Mouse (Mus musculus) heart, postnatal 0 days (tissue): ENCODE data around the gene Zfp28.

Source experiments
- CTCF ChIP-seq: IDR thresholded peaks from 2 replicates; pipeline ENCODE4 v1.5.1; 2016; ENCODE audit warnings: antibody characterized with exemption, control low read depth, low read depth
- EP300 ChIP-seq: IDR thresholded peaks from 2 replicates; pipeline ENCODE4 v1.6.1; 2016; ENCODE audit warnings: antibody characterized with exemption, low read depth

DNA sequence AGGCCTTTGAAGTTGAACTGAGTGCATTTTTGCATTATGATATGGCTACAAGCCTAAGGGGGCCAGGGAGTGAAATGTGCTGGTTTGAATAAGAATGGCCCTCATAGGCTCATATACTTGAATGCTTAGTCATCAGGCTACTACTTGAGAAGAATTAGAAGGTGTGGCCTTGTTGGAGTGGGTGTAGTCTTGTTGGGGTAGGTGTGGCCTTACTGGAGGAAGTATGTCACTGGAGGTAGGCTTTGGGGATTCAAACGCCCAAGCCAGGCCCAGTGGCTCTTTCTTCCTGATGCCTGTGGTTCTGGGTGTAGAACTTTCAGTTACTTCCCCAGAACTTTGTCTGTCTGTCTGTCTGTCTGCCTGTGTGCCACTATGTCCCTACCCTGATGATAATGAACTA lies 18.3 kb upstream of the Zfp28 start:
- TF ChIP-seq CTCF = no peak
- TF ChIP-seq EP300 = no peak
